Mouse (Mus musculus): ENCODE results near the gene Hsd17b1.
"Not testable (repeated sequence)": the region's sequence is repeated elsewhere in the genome, so short reads cannot be mapped to it uniquely, and the experiment has no call there.

Gene Hsd17b1

DNA sequence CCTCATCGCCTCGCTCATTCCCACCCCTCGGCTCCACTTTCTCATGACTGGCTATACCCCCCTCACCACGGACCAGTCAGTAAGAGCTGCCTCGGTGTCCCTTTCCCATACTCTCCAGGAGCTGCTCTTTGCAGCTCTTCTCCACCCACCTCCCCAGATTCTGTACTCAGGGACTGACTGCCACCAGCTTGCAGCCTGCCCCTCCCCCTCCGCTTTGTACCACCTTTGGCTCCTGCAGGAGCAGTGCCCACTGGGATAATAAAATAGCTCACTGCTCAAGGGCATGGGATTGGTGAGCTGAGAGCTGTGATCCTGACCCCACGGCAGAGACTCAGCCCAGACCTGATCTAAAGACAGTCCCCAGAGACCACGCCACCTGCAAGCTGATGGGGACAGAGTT is 46.3 kb downstream of the Hsd17b1 start:
- not testable (repeated sequence) for DNase-seq (ENCODE audit: extremely low read depth, insufficient read length, low spot score)

DNA sequence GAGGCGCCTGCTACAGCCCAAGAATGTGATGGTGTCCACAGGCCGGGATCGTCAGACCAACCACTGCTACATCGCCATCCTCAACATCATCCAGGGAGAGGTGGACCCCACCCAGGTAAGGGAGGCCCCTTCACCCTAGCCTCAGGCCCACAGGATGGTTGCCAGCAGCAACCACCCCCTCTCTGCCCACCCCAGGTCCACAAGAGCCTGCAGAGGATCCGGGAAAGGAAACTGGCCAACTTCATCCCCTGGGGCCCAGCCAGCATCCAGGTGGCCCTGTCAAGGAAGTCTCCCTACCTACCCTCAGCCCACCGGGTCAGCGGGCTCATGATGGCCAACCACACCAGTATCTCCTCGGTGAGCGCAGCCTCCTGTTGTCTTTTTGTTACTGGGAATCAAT is 46.8 kb downstream of the Hsd17b1 start:
- DNase-seq (ENCODE audit: extremely low read depth, insufficient read length, low spot score): not testable (repeated sequence)

DNA sequence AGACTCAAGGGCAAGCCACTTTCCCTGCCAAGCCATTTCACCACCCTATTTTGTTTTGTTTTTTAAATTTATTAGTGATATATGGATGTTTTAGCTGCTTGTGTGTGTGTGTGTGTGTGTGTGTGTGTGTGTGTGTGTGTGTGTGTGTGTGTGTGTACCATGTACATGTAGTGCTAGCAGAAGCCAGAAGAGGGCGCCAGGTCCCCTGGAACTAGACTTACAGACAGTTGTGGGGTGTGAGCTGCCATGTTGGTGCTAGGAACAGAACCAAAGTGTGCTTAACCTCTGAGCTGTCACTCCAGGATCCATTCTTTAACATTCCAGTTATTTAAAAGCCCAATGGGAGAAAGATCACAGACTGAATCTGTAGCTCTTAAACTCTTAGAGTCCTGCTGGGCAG is 48.9 kb downstream of the Hsd17b1 start:
- DNase-seq (ENCODE audit: extremely low read depth, insufficient read length, low spot score): no peak

DNA sequence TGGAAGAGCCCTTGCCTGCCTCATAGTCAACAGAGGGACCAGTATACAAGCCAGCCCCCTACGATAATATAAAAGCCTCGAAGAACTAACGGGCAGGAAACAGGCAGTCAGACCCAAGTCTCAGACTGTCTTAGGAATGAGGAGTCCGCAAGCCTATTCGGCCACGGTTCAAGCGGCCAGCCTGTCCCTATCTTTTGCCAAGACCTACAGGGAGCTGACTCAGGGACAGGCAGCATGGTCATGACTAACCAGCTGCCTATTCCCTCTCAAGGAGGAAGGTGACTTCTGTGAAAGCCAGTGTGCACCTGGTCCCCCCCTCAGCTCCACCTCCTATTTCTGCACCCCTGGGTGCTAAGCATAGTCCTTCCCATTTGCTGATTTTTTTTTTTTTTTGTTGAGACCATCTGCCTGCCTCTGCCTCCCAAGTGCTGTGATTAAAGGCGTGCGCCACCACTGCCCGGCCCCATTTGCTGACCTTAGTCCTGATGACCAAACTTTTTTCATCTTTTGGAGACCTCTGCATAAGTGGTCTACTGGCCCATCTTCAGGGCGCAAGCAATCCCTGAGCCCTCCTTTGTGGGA is 50.9 kb downstream of the Hsd17b1 start:
- DNase-seq (ENCODE audit: extremely low read depth, insufficient read length, low spot score): no peak
